Mouse (Mus musculus) megakaryocyte-erythroid progenitor cell, adult 5-6 weeks (primary cell): ENCODE measurements around the gene Chil1. TPM values are rescaled to one million over a fixed set of nuclear protein-coding genes. Genes with fewer than 3 reads are reported as not detected.

Source experiments
- ATAC-seq: replicated peaks from 2 replicates; pipeline ENCODE4 v1.8.0; 2016; ENCODE audit warnings: mild to moderate bottlenecking, inconsistent platforms; ENCODE audit not compliant: severe bottlenecking, poor library complexity, low FRiP score, low TSS enrichment
- total RNA-seq, 2 experiments: library from RNA; stranded (forward) in 1 of 2; stranded (reverse) in 1 of 2; fragments of 200-1000, 215-1000 nt in 1 of 2; fragments of >200 nt in 1 of 2; fragmentation: Nextera tagmentation in 1 of 2; gene quantifications; 2 replicates each; pipeline ENCODE4 v1.2.3; 2014 to 2017

The Chil1 gene
- total RNA-seq (2014; fragmentation: Nextera tagmentation): 0.77 TPM in 1 of 2 replicates, not detected in the other
- total RNA-seq (2017): 0.84 and 2.4 TPM in 2 replicates

- no peak for ATAC-seq
Observed at GRCm38 (mm10) chr1:134182025-134182424, at the start of gene Chil1. Gene Chil1 (plus strand): TSS chr1:134182176.

GRCm38 (mm10) chr1:134133316-134133715 is 48.7 kb upstream of the Chil1 start:
- no peak for ATAC-seq

- no peak for ATAC-seq
Observed at GRCm38 (mm10) chr1:134136351-134136750, 45.6 kb upstream of the Chil1 start.

- no peak for ATAC-seq
Observed at GRCm38 (mm10) chr1:134138424-134138823, 43.6 kb upstream of the Chil1 start.

- no peak for ATAC-seq
Observed at GRCm38 (mm10) chr1:134142363-134142794, 39.6 kb upstream of the Chil1 start.

- no peak for ATAC-seq
Observed at GRCm38 (mm10) chr1:134146066-134146465, 35.9 kb upstream of the Chil1 start.

GRCm38 (mm10) chr1:134150076-134150475 is 31.9 kb upstream of the Chil1 start:
- ATAC-seq: no peak

- ATAC-seq: no peak
Observed at GRCm38 (mm10) chr1:134150745-134151144, 31.2 kb upstream of the Chil1 start.

GRCm38 (mm10) chr1:134151655-134152412 is 30.1 kb upstream of the Chil1 start:
- peak; percentile 77 for ATAC-seq

GRCm38 (mm10) chr1:134152626-134153590 is 29.1 kb upstream of the Chil1 start:
- peak; percentile 47; the same call in 1 of the 2 replicates for ATAC-seq

- no peak for ATAC-seq
Observed at GRCm38 (mm10) chr1:134154121-134154520, 27.9 kb upstream of the Chil1 start.

GRCm38 (mm10) chr1:134154655-134155054 is 27.3 kb upstream of the Chil1 start:
- no peak for ATAC-seq

- ATAC-seq: no peak
Observed at GRCm38 (mm10) chr1:134160404-134160803, 21.6 kb upstream of the Chil1 start.

GRCm38 (mm10) chr1:134161399-134161798 is 20.6 kb upstream of the Chil1 start:
- no peak for ATAC-seq

GRCm38 (mm10) chr1:134162510-134163225 is 19.3 kb upstream of the Chil1 start:
- no peak for ATAC-seq

- ATAC-seq: no peak
Observed at GRCm38 (mm10) chr1:134163476-134163875, 18.5 kb upstream of the Chil1 start.

GRCm38 (mm10) chr1:134164454-134164853 is 17.5 kb upstream of the Chil1 start:
- no peak for ATAC-seq

- no peak for ATAC-seq
Observed at GRCm38 (mm10) chr1:134166547-134166946, 15.4 kb upstream of the Chil1 start.

- no peak for ATAC-seq
Observed at GRCm38 (mm10) chr1:134167416-134168305, 14.3 kb upstream of the Chil1 start.
